Mouse (Mus musculus) lung, postnatal 10 days (tissue): ENCODE results near the gene Retsat.

Experiments used
- DNase-seq: peaks from one replicate; pipeline ENCODE4 v3.0.0; 2021

Retsat gene

DNA sequence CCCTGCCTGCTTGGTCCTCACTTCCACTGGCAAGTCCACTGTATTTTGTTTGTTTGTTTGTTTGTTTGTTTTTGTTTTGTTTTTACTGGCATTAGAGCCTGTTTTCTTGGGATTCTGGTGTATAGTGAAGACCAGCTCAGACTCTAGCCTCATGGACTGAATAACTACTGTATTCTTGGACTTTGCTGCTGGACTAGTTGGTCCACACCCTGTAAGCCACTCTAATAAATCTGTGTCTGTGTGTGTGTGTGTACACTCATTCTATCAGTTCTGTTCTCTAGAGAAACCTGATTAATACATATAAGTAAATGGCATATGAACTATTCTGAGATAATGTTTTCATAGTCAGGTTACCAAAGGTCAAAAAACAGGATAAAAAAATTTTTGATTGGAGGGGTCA lies 8.2 kb upstream of the Retsat start:
- DNase-seq: no peak

DNA sequence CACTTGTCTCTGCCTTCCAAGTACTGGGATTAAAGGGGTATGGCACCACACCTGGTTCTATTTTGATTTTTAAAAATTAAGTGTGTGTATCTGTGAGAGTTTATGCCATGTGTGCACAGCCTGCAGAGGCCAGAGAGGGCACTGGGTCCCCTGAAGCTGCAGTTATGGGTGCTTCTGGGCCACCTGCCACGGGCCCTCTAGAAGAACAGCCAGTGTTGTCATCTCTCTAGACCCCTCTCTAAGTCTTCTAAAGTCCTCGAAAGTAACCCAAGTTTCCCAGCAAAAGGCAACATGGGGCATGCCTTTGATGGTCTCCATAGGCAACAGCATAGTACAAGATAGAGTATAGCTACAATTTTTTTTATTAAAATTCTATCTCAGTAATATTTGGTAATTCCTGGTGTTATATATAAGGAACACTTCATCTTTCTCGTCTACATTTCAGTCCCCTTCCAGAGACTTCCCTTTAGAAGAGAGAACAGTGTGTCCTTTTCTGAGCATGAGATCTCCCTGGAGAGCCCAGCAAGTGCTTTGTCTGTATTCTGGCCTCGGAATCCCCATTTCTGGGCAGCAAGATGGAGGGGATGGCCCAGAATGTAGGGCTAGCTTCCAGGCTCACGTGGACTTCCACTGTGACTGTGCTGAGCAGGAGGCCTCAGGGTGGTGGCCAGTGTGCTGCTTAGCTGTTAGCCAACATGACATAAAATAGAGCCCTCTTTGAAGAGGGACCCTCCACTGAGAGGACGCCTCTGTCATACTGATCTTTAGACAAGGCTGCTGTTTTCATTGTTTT lies 5.1 kb upstream of the Retsat start:
- DNase-seq: no peak

DNA sequence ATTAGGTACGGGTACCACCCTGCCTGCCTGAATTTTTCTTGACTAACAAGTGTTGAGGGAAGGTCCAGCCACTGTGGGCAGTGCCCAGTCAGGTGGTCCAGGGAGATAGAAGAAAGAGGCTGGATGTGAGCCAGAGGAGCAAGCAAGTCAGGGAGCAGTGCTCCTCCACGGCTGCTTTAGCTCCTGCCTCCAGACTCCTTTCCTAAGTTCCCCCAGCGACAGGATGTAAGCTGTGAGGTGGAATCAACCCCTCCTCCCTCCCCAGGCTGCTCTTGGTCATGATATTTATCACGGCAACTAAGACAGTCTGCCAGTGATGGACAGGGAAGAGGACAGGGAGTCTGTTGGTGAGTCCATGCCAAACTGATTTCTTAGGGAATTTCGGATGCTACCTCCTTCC lies 4.4 kb upstream of the Retsat start:
- no peak for DNase-seq

DNA sequence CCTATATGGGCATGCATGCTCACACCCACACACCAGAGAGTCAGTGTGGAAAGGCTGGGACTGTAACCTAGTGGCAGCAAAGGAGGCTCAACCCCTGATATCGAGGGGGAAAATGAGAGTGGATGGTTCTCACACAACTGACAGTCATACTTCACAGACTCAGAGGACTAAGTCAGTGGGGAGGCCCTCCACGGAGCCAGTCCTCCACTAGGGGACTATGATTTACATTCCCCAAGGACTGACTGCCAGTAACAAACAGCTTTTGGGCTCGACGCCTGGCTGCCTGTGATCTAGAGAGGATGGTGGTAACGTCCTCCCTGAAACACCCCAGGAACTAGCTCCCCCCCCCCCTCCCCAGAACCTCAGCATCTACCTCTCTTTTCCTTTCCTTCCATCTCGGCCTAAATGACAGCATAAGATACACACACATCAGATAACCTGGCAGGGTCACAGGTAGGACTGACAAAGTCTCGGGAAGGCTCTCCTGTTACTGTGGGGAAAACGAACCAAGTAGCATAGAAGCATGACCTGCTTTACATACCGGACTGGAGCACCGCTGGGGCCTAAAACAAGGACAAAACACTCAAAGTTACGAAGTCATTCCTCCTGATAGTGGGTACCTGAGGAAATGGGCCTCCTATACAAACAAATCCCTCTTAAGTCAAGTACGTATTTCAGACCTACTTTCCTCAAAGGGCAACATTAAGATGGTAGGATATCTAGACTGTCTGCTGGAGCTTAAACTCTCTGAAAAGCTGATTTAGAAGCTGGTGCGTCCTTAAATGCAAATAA lies 996 bp upstream of the Retsat start:
- DNase-seq: peak; percentile 83

DNA sequence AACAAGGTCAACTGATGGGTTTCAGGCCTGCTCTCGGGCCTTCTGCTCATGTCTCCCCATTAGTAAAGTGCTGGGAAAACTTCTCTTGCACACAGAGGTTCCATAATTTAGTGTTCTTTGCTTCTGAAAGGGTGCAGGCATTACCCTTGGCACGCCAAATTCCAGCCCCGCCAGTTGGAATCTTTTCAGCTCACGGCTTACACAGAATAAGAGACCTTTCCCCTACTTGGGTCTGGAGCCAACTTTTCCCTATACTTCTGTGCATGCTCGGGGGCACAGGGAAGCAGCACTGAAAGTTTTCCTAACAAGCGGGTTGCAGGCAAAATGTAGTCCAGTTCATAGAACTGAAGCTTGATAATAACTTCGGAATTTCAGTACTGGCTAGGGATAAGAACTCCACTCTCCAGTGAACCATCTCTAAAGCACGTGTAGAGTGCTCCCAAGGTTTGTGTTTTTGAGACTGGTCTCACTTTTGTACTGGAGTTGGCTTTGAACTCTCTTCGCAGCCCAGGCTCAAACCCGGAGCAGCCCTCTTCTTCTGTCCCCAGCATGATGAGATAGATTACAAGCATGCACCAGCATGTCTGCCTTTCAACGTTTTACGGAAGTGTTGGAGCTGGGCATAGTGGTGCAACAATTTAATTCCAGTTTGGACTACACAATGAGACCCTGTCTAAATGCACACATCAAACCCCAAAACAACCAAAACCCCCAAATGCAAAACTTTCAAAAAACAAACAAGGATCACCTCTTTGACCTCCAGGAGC lies 699 bp downstream of the Retsat start:
- DNase-seq: peak; percentile 65

DNA sequence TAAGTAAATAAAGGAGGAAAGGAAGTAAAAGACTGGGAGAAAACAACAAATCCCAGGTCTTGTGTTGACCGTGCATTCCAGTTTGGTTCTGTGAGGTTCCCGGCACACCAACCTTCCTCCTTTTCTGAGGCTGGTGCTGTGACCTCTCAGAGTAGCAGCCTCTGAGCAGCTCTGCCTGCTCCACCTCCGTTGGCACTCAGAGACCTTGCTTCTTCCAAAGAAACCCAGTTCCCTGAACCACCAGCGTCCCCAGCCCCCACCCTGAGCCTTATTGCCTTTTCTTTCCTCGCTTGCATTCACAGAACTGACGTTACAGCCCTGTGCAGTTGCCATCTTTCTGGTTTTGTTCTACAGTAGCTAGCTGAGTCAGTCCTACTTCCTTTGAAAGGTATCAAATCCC lies 1.9 kb downstream of the Retsat start:
- no peak for DNase-seq

DNA sequence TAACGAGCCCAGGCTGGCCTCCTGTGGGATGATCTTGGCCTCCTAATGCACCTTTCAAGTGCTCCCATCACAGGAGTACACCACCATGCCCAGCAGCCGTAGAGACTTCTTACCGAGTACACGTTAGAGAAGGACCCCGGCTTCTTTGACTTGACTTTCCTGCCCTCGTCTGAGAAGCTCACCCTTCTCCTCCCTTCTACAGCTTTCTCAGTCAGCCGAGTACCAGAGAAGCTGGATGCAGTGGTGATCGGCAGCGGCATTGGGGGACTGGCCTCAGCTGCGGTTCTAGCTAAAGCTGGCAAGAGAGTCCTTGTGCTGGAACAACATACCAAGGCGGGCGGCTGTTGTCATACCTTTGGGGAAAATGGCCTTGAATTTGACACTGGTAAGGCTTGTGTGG lies 2.5 kb downstream of the Retsat start:
- DNase-seq: no peak

DNA sequence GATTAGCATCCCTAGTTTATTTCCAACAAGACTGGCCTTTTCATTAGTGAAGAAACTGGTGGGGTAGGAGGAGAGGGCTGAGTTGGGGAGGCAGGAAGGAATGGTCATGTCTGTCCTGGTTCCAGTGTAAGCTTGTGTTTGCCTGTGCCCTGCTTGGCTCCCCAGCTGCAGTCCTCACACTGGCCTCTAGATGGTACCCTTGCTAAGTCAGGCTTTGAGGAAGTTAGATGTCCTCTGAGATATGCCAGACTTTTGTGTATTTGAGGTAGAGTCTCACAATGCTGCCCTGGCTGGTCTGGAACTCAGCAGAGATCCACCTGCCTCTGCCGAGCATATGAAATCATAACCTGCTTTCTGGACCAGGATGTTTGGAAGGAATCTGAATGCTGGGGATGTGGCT lies 3.5 kb downstream of the Retsat start:
- peak; percentile 91 for DNase-seq

DNA sequence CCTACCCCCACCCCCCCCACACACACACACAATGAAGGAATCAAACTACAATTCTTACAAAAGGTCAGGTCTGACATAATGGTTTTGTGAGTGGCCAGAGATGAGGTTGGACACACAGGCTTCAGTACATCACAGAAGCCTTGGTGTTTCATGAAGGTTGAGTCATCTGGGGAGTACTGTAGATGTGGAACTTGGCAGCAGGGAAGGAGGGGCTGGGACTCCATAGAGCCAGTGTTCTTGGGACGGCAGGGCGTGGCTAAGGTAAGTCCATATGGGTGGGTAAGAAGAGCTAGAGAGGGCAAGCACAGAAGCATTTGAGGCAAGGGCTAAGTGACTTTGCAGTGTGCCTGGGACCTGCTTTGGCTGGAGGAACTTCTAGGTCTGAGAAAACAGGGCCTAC lies 5.8 kb downstream of the Retsat start:
- DNase-seq: no peak

DNA sequence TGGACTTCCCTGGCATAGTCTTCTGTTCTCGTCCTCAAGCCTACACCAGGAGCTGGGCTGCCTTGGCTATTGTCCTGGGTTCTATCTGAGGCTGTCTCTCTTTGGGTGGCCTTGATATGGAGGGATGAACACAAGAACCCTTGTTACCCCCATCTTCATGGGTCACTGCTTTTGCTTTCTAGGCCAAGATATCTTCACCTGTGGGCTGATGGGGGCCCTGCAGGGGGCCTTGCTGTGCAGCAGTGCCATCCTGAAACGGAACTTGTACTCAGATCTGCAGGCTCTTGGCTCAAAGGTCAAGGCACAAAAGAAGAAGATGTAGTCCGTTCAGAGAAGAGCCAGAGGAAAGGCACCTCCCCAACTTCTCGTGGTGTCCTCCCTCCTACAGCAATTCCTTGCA lies 8.8 kb downstream of the Retsat start:
- no peak for DNase-seq

DNA sequence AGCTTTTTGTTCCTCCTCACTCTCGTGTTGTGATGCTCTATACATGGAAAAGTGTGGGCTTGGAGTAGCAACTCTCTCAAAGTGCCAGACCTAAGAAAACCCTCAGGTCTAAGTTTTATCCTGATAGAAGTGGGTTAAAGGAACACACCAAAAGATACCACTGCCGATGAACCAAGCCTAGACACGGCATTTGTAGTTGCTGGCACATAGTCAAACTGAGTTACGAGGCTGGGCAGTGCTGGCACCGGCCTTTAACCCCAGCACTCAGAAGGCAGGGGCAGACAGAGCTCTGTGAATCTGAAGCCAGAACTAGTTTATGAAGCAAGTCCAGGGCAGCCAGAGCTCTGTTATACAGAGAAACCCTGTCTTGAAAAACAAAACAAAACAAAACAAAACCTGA lies 9.4 kb downstream of the Retsat start:
- DNase-seq: no peak

DNA sequence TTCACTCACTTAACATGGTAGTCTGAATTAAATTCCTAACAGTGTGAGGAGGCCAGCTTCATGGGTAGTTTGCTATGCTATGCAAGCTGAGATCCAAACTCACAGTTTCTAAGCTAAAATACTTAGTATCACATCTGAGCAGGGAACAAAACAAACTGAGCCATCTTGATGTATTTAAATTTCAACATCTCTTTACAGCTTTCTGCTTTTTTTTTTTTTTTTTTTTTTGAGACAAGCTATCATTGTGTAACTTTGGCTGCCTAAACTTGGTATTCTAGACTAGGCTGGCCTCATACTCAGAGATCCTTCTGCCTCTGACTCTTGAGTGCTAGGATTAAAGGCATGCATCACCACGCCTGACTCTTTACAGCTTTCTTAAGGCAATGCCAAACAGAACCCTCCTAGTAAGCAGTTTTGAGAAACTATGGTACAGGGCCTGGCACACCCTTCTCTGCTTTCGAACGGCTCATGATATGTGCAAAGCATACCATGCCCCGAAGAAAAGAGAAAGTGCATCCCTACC lies 10.4 kb downstream of the Retsat start:
- no peak for DNase-seq

DNA sequence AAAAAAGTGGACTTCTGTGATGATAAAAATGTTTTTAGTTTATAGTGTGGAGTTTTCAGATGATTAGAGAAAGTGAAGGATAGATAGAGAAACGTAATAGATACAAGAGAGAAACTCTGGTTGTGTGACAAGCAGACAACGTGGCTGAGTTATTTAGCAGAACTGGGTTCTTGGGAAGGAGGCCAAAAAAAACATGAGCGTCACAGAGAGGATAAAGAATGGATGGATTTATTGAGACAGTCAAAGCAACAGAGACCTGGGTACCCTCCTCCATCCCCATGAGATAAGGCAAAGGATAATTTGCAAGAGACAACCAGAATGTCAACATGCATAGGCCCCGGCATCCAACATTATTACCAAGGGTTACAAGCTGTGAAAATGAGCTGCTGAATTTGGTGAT lies 12.0 kb downstream of the Retsat start:
- no peak for DNase-seq

DNA sequence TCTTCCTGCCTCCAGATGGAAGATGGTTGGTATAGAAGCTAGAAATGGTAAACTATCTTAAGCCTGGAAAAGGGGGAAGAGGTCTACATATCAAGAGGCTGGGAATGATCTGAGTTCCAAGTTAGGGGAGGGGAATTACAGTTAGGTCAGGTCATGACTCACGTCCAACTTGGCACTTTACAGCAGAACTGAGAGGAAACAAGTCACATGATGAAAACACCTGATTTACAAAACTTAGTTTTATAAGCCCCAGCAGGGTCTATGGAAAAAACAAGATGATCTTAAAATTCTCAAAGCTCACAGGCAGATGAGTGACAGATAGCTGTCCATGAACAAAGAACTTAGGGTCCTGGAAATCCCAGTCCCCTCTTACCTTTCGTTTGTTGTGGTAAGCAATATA lies 16.9 kb downstream of the Retsat start:
- DNase-seq: no peak

DNA sequence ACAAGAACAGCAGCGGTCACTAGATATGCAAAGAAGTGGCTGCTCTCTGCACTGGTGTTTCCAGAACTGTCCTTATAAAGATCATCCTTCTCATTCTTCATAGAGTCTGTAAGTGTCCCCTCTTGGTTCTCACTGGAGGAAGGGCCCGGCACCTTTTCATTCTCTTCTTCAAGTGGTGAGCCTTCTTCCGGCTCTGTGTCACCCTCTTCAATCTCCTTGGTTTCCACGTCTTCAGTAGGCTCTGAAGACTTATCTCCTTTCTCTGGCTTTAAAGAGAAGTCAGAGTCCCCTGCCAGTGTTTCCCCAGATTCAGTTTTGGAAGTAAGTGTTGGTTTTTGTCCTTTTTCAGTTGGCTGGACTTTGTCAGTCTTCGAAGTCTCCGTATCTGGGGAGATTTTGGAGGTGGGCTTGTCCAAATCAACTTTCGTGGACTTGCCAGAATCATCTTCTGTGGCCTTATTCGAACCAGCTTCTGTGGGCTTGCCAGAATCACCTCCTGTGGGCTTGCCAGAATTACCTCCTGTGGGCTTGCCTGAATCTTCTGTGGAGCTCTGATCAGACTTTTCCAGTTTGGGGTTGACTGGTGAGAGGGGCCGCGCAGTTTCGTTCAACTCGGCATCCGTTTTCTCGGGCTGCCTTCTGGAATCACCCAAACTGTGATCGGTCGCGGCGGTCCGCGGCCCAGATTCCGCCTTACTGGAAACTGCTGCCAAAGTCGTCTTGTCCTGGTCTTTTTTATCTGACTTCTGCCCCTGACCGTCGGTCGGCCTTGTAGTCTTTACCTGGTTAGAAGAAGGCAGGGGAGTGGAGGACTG lies 17.5 kb downstream of the Retsat start:
- no peak for DNase-seq

DNA sequence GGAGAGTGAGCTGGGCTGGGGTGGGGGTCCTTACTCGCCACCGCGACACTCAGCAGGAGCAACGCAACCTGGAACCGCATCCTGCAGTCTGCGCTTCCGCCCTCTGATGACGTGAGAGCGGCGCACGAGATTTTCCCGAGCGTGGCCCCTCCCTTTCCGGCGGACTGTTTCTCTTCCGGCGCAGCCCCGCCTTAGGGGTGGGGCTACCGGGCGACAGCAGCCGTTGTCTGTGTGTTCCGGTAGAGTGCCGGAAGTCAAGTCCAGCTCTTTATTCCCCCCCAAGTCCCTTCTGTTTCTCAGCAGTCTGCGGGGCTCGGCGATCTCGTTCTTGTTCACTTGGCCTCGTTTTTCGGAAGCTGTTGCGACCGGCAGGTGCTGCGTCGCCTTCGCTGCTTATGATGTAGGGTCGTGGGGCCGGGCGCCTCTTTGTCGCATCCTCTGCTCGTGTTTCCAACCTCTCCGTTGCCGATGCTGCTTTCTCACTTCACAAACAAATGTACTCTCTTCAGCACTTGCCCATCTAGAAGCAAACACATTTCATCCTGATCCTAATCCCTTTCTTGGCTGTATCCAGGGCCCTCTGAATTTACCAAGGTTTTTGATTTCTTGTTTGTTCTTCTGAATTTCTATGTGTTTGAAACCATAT lies 18.5 kb downstream of the Retsat start, which contains the start of gene Tgoln1:
Tgoln1 (minus strand) TSS at position 358 of the 646 bp plus-strand sequence.
- DNase-seq: peak; percentile 98

DNA sequence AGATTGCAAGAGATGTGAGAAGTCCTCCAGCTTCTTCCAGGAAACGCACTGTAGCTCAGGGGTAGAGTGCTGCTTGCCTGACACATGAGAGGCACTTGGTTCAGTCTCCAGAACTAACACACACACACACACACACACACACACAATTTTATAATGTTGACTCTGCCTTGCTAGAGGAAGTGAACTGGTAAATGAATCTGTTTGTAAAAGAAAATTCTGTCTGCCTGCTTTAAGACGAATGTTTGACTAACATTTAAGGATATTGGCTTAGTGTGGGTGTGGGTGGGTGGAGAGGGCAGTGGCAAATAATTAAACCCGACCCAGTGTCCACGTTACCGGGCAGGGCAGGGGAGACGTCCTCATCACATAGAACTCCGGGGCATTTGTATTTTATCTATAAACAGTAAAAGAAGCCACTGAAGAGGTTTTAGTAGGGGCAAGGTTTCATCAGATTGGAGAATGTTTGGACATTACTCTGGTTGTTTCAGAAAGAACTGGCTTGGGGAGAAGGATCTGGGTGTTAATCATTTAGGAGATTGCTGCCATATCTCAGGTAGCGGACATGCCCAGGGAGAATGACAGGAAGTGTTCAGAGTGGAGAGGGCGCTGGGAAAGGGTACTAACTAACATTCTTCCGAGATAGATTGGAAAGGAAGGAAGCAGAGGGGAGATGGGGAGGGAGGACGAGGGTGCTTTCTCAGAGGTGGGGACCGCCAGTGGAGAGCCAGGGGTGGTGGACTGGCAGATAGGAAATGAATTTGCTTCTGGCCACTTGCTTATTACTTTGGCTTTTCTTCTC lies 21.7 kb downstream of the Retsat start:
- DNase-seq: peak; percentile 50

DNA sequence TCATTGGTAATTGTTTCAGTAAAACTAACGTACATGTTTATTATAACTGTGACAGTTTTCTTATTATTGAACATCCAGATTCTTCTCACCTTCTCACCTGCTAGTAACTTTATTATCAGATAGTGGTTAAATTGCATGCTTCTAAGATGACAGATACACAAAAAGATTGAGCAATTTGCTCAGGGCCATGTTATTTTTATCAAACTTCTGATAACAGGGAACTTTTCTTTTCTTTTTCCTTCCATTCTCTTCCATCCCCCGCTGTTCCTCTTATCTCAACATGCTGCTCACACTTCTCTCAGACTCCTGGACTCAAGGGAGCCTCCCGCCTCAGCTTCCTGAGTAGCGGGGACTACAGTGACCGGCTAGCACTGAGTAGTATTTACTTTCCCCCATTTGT lies 22.6 kb downstream of the Retsat start:
- DNase-seq: no peak

DNA sequence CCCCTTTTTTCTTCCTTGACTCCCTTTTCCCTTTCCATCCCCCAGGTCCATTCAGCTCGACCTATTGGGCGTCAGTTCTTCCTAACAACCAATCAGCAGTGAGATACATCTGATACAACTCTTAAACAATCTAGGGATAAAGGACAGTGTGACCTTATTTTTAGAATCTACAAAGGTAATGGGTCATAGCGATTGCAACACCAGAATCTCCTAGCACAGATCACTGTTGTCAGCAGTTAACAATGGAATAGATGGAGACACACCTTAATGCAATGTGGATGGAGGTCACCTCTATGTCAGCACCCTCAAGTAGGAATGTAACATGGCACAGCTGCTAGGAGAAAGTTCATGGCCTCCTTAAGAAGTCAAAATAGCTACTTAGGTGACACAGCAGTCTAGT lies 24.6 kb downstream of the Retsat start:
- no peak for DNase-seq

DNA sequence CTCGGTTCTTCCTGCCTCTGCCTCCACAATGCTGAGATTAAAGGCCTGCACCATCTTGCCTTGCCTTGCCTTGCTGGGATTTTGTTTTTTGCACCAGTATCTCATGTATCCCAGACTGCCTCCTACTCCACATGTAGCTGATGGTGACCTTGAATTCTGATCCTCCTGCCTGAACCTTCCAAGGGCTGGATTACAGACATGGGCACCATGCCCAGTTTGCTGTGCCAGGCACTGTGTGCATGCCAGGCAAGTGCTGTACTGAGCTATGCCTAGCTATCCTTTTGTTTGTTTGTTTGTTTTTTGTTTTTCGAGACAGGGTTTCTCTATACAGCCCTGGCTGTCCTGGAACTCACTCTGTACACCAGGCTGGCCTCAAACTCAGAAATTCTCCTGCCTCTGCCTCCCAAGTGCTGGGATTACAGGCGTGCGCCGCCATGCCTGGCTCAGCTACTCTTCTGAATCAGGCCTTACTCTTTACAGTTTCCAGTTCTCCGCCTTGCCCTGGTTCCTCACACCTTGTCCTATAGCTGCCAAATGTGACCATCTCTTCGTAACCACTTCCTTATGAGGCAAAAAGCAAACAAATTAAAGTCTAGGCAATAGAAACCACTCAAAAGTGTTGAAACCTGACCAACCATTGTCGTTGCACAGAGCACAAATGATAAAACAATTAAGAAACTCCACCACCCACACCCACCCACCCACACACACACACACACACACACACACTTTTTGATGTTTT lies 25.6 kb downstream of the Retsat start:
- no peak for DNase-seq
